Mouse (Mus musculus): Measurements from ENCODE around the gene Lzts3. TPM values are rescaled to one million over a fixed set of nuclear protein-coding genes. Genes with fewer than 3 reads are reported as not detected.

Gene Lzts3
- total RNA-seq, 2 experiments from 2014 or later, result 2.3 to 3.3 TPM

GRCm38 (mm10) chr2:130632887-130633675 lies 9.5 kb downstream of the Lzts3 start:
- TF ChIP-seq CTCF (IDR thresholded peaks at IDR 0.05), result no peak
- Histone ChIP-seq H3K27ac (no peak overlapping the region), H3K4me3 (no peak overlapping the region)
- intact Hi-C loops (cut with DNase I), result no loop called here
- DNase-seq, result no peak

- no peak for DNase-seq
- TF ChIP-seq CTCF (IDR thresholded peaks at IDR 0.05), result no peak
- H3K4me3 ChIP-seq, result no peak overlapping the region
- no peak overlapping the region for H3K27ac ChIP-seq
- intact Hi-C loops (cut with DNase I), result no loop called here
These were observed 10.2 kb downstream of the Lzts3 start for GRCm38 (mm10) chr2:130632416-130632815.

GRCm38 (mm10) chr2:130629839-130630203 lies 12.8 kb downstream of the Lzts3 start, which contains the start of the genes Fastkd5 and Ubox5:
Fastkd5 (minus strand) TSS chr2:130630027.
Ubox5 (minus strand) TSS chr2:130630038.
- H3K4me3 ChIP-seq, result peak within 1 kb of the TSS; percentile 97
- DNase-seq, result peak; percentile 92
- H3K27ac ChIP-seq, result peak within 1 kb of the TSS; percentile 88
- intact Hi-C loops (cut with DNase I), result no loop called here
- TF ChIP-seq CTCF (IDR thresholded peaks at IDR 0.05), result no peak

- no peak for DNase-seq
- intact Hi-C loops (cut with DNase I), result no loop called here
- H3K27ac ChIP-seq, result peak overlapping the region; percentile 88
- H3K4me3 ChIP-seq, result peak overlapping the region; percentile 97
- TF ChIP-seq CTCF (IDR thresholded peaks at IDR 0.05), result no peak
These were observed 13.3 kb downstream of the Lzts3 start for GRCm38 (mm10) chr2:130629080-130629838.

GRCm38 (mm10) chr2:130628424-130628823 lies 14.2 kb downstream of the Lzts3 start:
- peak overlapping the region; percentile 97 for H3K4me3 ChIP-seq
- TF ChIP-seq CTCF (IDR thresholded peaks at IDR 0.05), result peak; percentile 32
- no peak for DNase-seq
- H3K27ac ChIP-seq, result no peak overlapping the region
- intact Hi-C loops (cut with DNase I), result no loop called here

- no peak overlapping the region for H3K4me3 ChIP-seq
- no peak for DNase-seq
- H3K27ac ChIP-seq, result no peak overlapping the region
- TF ChIP-seq CTCF (IDR thresholded peaks at IDR 0.05), result no peak
- intact Hi-C loops (cut with DNase I), result loop anchor here (10.0 kb wide), 1 partner anchor 146 kb away; no protein-coding TSS in a partner anchor
These were observed 23.6 kb downstream of the Lzts3 start for GRCm38 (mm10) chr2:130618972-130619371.

- intact Hi-C loops (cut with DNase I), result loop anchor here (10.0 kb wide), 1 partner anchor 152 kb away; no protein-coding TSS in a partner anchor
- DNase-seq, result no peak
- TF ChIP-seq CTCF (IDR thresholded peaks at IDR 0.05), result peak; percentile 58
- H3K27ac ChIP-seq, result no peak overlapping the region
- no peak overlapping the region for H3K4me3 ChIP-seq
These were observed 29.5 kb downstream of the Lzts3 start for GRCm38 (mm10) chr2:130613091-130613490.

GRCm38 (mm10) chr2:130602195-130602594 lies 40.4 kb downstream of the Lzts3 start:
- no peak overlapping the region for H3K27ac ChIP-seq
- DNase-seq, result no peak
- intact Hi-C loops (cut with DNase I), result no loop called here
- no peak overlapping the region for H3K4me3 ChIP-seq
- TF ChIP-seq CTCF (IDR thresholded peaks at IDR 0.05), result no peak

GRCm38 (mm10) chr2:130598399-130598798 lies 44.2 kb downstream of the Lzts3 start:
- intact Hi-C loops (cut with DNase I), result no loop called here
- DNase-seq, result no peak
- TF ChIP-seq CTCF (IDR thresholded peaks at IDR 0.05), result no peak
- Histone ChIP-seq H3K4me3 (no peak overlapping the region), H3K27ac (no peak overlapping the region)

- Histone ChIP-seq H3K4me3 (no peak overlapping the region), H3K27ac (no peak overlapping the region)
- DNase-seq, result no peak
- TF ChIP-seq CTCF (IDR thresholded peaks at IDR 0.05), result peak; percentile 74
- intact Hi-C loops (cut with DNase I), result no loop called here
These were observed 45.0 kb downstream of the Lzts3 start for GRCm38 (mm10) chr2:130597601-130598010.

- Histone ChIP-seq H3K4me3 (no peak overlapping the region), H3K27ac (no peak overlapping the region)
- intact Hi-C loops (cut with DNase I), result no loop called here
- no peak for TF ChIP-seq CTCF (IDR thresholded peaks at IDR 0.05)
- no peak for DNase-seq
These were observed 47.0 kb downstream of the Lzts3 start for GRCm38 (mm10) chr2:130595596-130595995.

GRCm38 (mm10) chr2:130591016-130591415 lies 51.6 kb downstream of the Lzts3 start:
- DNase-seq, result peak; percentile 72
- intact Hi-C loops (cut with DNase I), result no loop called here
- TF ChIP-seq CTCF (IDR thresholded peaks at IDR 0.05), result no peak
- Histone ChIP-seq H3K27ac (peak overlapping the region; percentile 25; the same call in 1 of the 2 replicates), H3K4me3 (no peak overlapping the region)

GRCm38 (mm10) chr2:130589761-130590160 lies 52.8 kb downstream of the Lzts3 start:
- H3K27ac ChIP-seq, result peak overlapping the region; percentile 58
- no peak overlapping the region for H3K4me3 ChIP-seq
- intact Hi-C loops (cut with DNase I), result no loop called here
- no peak for DNase-seq
- TF ChIP-seq CTCF (IDR thresholded peaks at IDR 0.05), result no peak

Data from gastrocnemius, adult 2 months (tissue).